Mouse (Mus musculus): ENCODE measurements around the gene Ovca2. TPM values are rescaled to one million over a fixed set of nuclear protein-coding genes. Genes with fewer than 3 reads are reported as not detected.

Gene Ovca2
- polyA plus RNA-seq, 1 experiment from 2014 or later, result 18.4 TPM

GRCm38 (mm10) chr11:75142749-75143148 lies 35.9 kb downstream of the Ovca2 start:
- Histone ChIP-seq H3K27me3 (ENCODE audit: control insufficient read depth, insufficient read depth, low read length) (no peaks in the 10 kb centered on the region), H3K36me3 (ENCODE audit: control insufficient read depth, insufficient read depth) (peaks cover 17% of the 10 kb centered on the region), H3K4me1 (ENCODE audit: control insufficient read depth, insufficient read depth, low read length) (peaks cover 45% of the 10 kb centered on the region), H3K27ac (ENCODE audit: low read length) (no peak overlapping the region), H3K9me3 (replicated peaks; ENCODE audit: control insufficient read depth, low read length) (no peaks in the 10 kb centered on the region), H3K9ac (ENCODE audit: low read length) (no peak overlapping the region), H3K4me2 (ENCODE audit: low read depth, low read length) (no peak overlapping the region), H3K4me3 (ENCODE audit: low read length) (no peak overlapping the region)
- WGBS, result 73% methylated on average over 4 of the region's 4 CpGs
- ATAC-seq (replicated peaks; ENCODE audit: extremely low read depth, insufficient read depth, low FRiP score), result no peak

- 45% methylated on average over 1 of the region's 1 CpGs for WGBS
- Histone ChIP-seq H3K9ac (ENCODE audit: low read length) (no peak overlapping the region), H3K9me3 (replicated peaks; ENCODE audit: control insufficient read depth, low read length) (no peaks in the 10 kb centered on the region), H3K4me2 (ENCODE audit: low read depth, low read length) (no peak overlapping the region), H3K27me3 (ENCODE audit: control insufficient read depth, insufficient read depth, low read length) (no peaks in the 10 kb centered on the region), H3K36me3 (ENCODE audit: control insufficient read depth, insufficient read depth) (peaks cover 17% of the 10 kb centered on the region), H3K27ac (ENCODE audit: low read length) (no peak overlapping the region), H3K4me3 (ENCODE audit: low read length) (no peak overlapping the region), H3K4me1 (ENCODE audit: control insufficient read depth, insufficient read depth, low read length) (peaks cover 43% of the 10 kb centered on the region)
- no peak for ATAC-seq (replicated peaks; ENCODE audit: extremely low read depth, insufficient read depth, low FRiP score)
Observed at GRCm38 (mm10) chr11:75141913-75142312, 36.7 kb downstream of the Ovca2 start.

GRCm38 (mm10) chr11:75141038-75141437 lies 37.6 kb downstream of the Ovca2 start:
- no peaks in the 10 kb centered on the region for H3K9me3 ChIP-seq (replicated peaks; ENCODE audit: control insufficient read depth, low read length)
- no peak for ATAC-seq (replicated peaks; ENCODE audit: extremely low read depth, insufficient read depth, low FRiP score)
- WGBS, result 63% methylated on average over 3 of the region's 3 CpGs
- no peaks in the 10 kb centered on the region for H3K27me3 ChIP-seq (ENCODE audit: control insufficient read depth, insufficient read depth, low read length)
- no peak overlapping the region for H3K27ac ChIP-seq (ENCODE audit: low read length)
- no peak overlapping the region for H3K9ac ChIP-seq (ENCODE audit: low read length)
- H3K4me1 ChIP-seq (ENCODE audit: control insufficient read depth, insufficient read depth, low read length), result peaks cover 45% of the 10 kb centered on the region
- peaks cover 17% of the 10 kb centered on the region for H3K36me3 ChIP-seq (ENCODE audit: control insufficient read depth, insufficient read depth)
- no peak overlapping the region for H3K4me2 ChIP-seq (ENCODE audit: low read depth, low read length)
- H3K4me3 ChIP-seq (ENCODE audit: low read length), result no peak overlapping the region

GRCm38 (mm10) chr11:75140431-75140830 lies 38.2 kb downstream of the Ovca2 start:
- H3K27ac ChIP-seq (ENCODE audit: low read length), result peak overlapping the region; percentile 86
- no peaks in the 10 kb centered on the region for H3K9me3 ChIP-seq (replicated peaks; ENCODE audit: control insufficient read depth, low read length)
- no peak overlapping the region for H3K4me2 ChIP-seq (ENCODE audit: low read depth, low read length)
- WGBS, result 66% methylated on average over 5 of the region's 5 CpGs
- ATAC-seq (replicated peaks; ENCODE audit: extremely low read depth, insufficient read depth, low FRiP score), result no peak
- H3K4me1 ChIP-seq (ENCODE audit: control insufficient read depth, insufficient read depth, low read length), result peaks cover 45% of the 10 kb centered on the region
- no peaks in the 10 kb centered on the region for H3K27me3 ChIP-seq (ENCODE audit: control insufficient read depth, insufficient read depth, low read length)
- no peak overlapping the region for H3K4me3 ChIP-seq (ENCODE audit: low read length)
- H3K9ac ChIP-seq (ENCODE audit: low read length), result no peak overlapping the region
- H3K36me3 ChIP-seq (ENCODE audit: control insufficient read depth, insufficient read depth), result peaks cover 17% of the 10 kb centered on the region

GRCm38 (mm10) chr11:75139122-75139963 lies 39.3 kb downstream of the Ovca2 start:
- Histone ChIP-seq H3K4me2 (ENCODE audit: low read depth, low read length) (0 out of 2 replicates have a peak overlapping the region, but pooled peaks have one; percentile 9), H3K9me3 (replicated peaks; ENCODE audit: control insufficient read depth, low read length) (no peaks in the 10 kb centered on the region), H3K36me3 (ENCODE audit: control insufficient read depth, insufficient read depth) (peaks cover 16% of the 10 kb centered on the region), H3K9ac (ENCODE audit: low read length) (peak overlapping the region; percentile 38; the same call in 1 of the 2 replicates), H3K4me3 (ENCODE audit: low read length) (no peak overlapping the region), H3K4me1 (ENCODE audit: control insufficient read depth, insufficient read depth, low read length) (peaks cover 43% of the 10 kb centered on the region), H3K27ac (ENCODE audit: low read length) (peak overlapping the region; percentile 86), H3K27me3 (ENCODE audit: control insufficient read depth, insufficient read depth, low read length) (no peaks in the 10 kb centered on the region)
- ATAC-seq (replicated peaks; ENCODE audit: extremely low read depth, insufficient read depth, low FRiP score), result peak; percentile 68
- 23% methylated on average over 11 of the region's 11 CpGs for WGBS

GRCm38 (mm10) chr11:75136666-75137398 lies 41.8 kb downstream of the Ovca2 start:
- H3K4me2 ChIP-seq (ENCODE audit: low read depth, low read length), result no peak overlapping the region

GRCm38 (mm10) chr11:75135358-75135757 lies 43.3 kb downstream of the Ovca2 start:
- Histone ChIP-seq H3K4me1 (ENCODE audit: control insufficient read depth, insufficient read depth, low read length) (peaks cover 52% of the 10 kb centered on the region), H3K9me3 (replicated peaks; ENCODE audit: control insufficient read depth, low read length) (no peaks in the 10 kb centered on the region), H3K4me3 (ENCODE audit: low read length) (no peak overlapping the region), H3K4me2 (ENCODE audit: low read depth, low read length) (no peak overlapping the region), H3K36me3 (ENCODE audit: control insufficient read depth, insufficient read depth) (no peaks in the 10 kb centered on the region), H3K27me3 (ENCODE audit: control insufficient read depth, insufficient read depth, low read length) (no peaks in the 10 kb centered on the region), H3K9ac (ENCODE audit: low read length) (no peak overlapping the region), H3K27ac (ENCODE audit: low read length) (peak overlapping the region; percentile 1; the same call in 1 of the 2 replicates)
- ATAC-seq (replicated peaks; ENCODE audit: extremely low read depth, insufficient read depth, low FRiP score), result no peak
- 89% methylated on average over 4 of the region's 4 CpGs for WGBS

More at GRCm38 (mm10) chr11:75136666-75137398, 41.8 kb downstream of the Ovca2 start:
- Histone ChIP-seq H3K9me3 (replicated peaks; ENCODE audit: control insufficient read depth, low read length) (no peaks in the 10 kb centered on the region), H3K36me3 (ENCODE audit: control insufficient read depth, insufficient read depth) (no peaks in the 10 kb centered on the region), H3K27me3 (ENCODE audit: control insufficient read depth, insufficient read depth, low read length) (no peaks in the 10 kb centered on the region), H3K4me3 (ENCODE audit: low read length) (no peak overlapping the region), H3K27ac (ENCODE audit: low read length) (peak overlapping the region; percentile 67), H3K4me1 (ENCODE audit: control insufficient read depth, insufficient read depth, low read length) (peaks cover 58% of the 10 kb centered on the region), H3K9ac (ENCODE audit: low read length) (peak overlapping the region; percentile 10; the same call in 1 of the 2 replicates)
- 36% methylated on average over 5 of the region's 5 CpGs for WGBS
- ATAC-seq (replicated peaks; ENCODE audit: extremely low read depth, insufficient read depth, low FRiP score), result no peak

GRCm38 (mm10) chr11:75134485-75135068 lies 44.1 kb downstream of the Ovca2 start:
- Histone ChIP-seq H3K36me3 (ENCODE audit: control insufficient read depth, insufficient read depth) (no peaks in the 10 kb centered on the region), H3K4me2 (ENCODE audit: low read depth, low read length) (no peak overlapping the region), H3K4me1 (ENCODE audit: control insufficient read depth, insufficient read depth, low read length) (peaks cover 47% of the 10 kb centered on the region), H3K9ac (ENCODE audit: low read length) (no peak overlapping the region), H3K27ac (ENCODE audit: low read length) (peak overlapping the region; percentile 77), H3K27me3 (ENCODE audit: control insufficient read depth, insufficient read depth, low read length) (no peaks in the 10 kb centered on the region), H3K4me3 (ENCODE audit: low read length) (no peak overlapping the region), H3K9me3 (replicated peaks; ENCODE audit: control insufficient read depth, low read length) (no peaks in the 10 kb centered on the region)
- no peak for ATAC-seq (replicated peaks; ENCODE audit: extremely low read depth, insufficient read depth, low FRiP score)
- 58% methylated on average over 5 of the region's 5 CpGs for WGBS
